Mouse (Mus musculus): Measurements from ENCODE around the gene Tbl3. TPM values are rescaled to one million over a fixed set of nuclear protein-coding genes. Genes with fewer than 3 reads are reported as not detected.

The Tbl3 gene
- total RNA-seq (2012; rRNA removed) (102 and 103 TPM in 2 replicates), polyA plus RNA-seq (2012; ENCODE audit: insufficient read depth in 1 of 2, insufficient read length in 2 of 2, low read depth in 1 of 2, low replicate concordance in 2 of 2, missing spikeins in 1 of 2) (100 to 1,000 TPM in 1 of 2 experiments, not detected in 1; 111 TPM)

DNA sequence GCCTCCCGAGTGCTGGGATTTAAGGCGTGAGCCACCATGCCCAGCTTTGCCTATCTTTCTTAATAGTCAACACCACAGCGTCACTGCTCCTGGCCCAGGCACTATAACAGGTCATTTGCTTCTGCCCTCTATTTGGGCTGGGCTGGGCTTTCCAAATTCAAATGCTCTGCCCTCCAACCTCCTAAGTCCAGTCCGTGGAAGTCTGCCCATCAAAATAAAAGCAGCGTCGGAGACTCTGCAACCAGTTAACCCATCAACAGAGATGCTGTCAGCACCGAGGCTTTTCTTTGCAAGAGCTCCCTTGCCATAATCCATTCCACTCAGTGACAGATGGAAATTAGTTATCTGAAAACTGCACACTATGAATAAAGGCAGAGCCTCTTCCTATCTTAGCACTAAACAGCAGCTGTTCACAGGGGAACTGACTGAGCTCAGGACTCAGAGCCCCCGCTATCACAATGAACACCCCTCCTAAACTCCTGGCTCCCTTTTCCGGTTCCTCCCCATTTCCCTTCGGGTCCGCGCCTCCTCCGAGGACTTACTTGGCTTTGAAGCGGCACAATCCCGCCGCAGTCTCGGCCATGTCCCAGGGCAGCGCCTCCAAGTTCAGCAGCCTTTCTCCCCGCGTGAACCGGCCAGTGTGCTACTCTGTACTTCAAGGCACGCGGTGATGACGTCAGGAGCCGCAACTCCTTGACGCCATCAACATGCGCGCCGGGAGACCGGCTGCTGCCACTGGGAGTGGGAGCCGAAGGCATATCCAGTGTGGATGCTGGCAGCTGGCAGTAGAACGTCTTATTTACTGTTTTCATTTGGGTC lies at the start of gene Tbl3:
Gene Tbl3 (minus strand): TSS at position 679 of the 819 bp plus-strand sequence.
- TF ChIP-seq TBP (IDR thresholded peaks at IDR 0.05; ENCODE audit: low read depth, low read length), result peak; percentile 79
- peak; percentile 92 for TF ChIP-seq HCFC1 (IDR thresholded peaks at IDR 0.05; ENCODE audit: low read depth, low read length)
- TF ChIP-seq GATA1 (IDR thresholded peaks at IDR 0.05; ENCODE audit: low read depth, low read length), result peak; percentile 79
- peak; percentile 79 for TF ChIP-seq ZMIZ1 (IDR thresholded peaks at IDR 0.05; ENCODE audit: low read depth, low read length)
- TF ChIP-seq CHD1 (IDR thresholded peaks at IDR 0.05; ENCODE audit: low read depth, low read length), result no peak
- TF ChIP-seq TAL1 (IDR thresholded peaks at IDR 0.05; ENCODE audit: low read length), result peak; percentile 87
- peak; percentile 42 for TF ChIP-seq ELF1 (IDR thresholded peaks at IDR 0.05; ENCODE audit: low read depth, low read length)
- TF ChIP-seq E2F4 (IDR thresholded peaks at IDR 0.05; ENCODE audit: borderline replicate concordance, low read depth, low read length), result no peak
- TF ChIP-seq MAX (IDR thresholded peaks at IDR 0.05; ENCODE audit: low read length), result peak; percentile 89
- peak; percentile 70 for TF ChIP-seq ETS1 (IDR thresholded peaks at IDR 0.05; ENCODE audit: low read depth, low read length)
- peak; percentile 98 for TF ChIP-seq MXI1 (IDR thresholded peaks at IDR 0.05; ENCODE audit: low read depth, low read length)
- TF ChIP-seq MAZ (IDR thresholded peaks at IDR 0.05; ENCODE audit: low read depth, low read length), result peak; percentile 70; the same call in 1 of the 2 replicates
- no peak for TF ChIP-seq ZNF384 (IDR thresholded peaks at IDR 0.05; ENCODE audit: low read depth, low read length)
- TF ChIP-seq POLR2AphosphoS2 (IDR thresholded peaks at IDR 0.05; ENCODE audit: low read length), result peak; percentile 87
- TF ChIP-seq RCOR1 (IDR thresholded peaks at IDR 0.05; ENCODE audit: low read depth, low read length), result peak; percentile 59; the same call in 1 of the 2 replicates
- peak; percentile 68 to 89; a peak in 3 of 4 replicates for TF ChIP-seq POLR2A (IDR thresholded peaks at IDR 0.05; ENCODE audit: control insufficient read depth in 1 of 2, insufficient read depth in 1 of 2, low read depth in 1 of 2, low read length in 2 of 2, poor library complexity in 1 of 2)
- no peak for TF ChIP-seq RAD21 (IDR thresholded peaks at IDR 0.05; ENCODE audit: low read depth, low read length)
- peak; percentile 72 for TF ChIP-seq TCF12 (IDR thresholded peaks at IDR 0.05; ENCODE audit: low read depth, low read length)
- TF ChIP-seq GABPA (IDR thresholded peaks at IDR 0.05; ENCODE audit: low read depth, low read length), result peak; percentile 50; the same call in 1 of the 2 replicates
- peak; percentile 26; the same call in 1 of the 2 replicates for TF ChIP-seq MYB (IDR thresholded peaks at IDR 0.05; ENCODE audit: low read depth, low read length)
- no peak for TF ChIP-seq ZKSCAN1 (IDR thresholded peaks at IDR 0.05; ENCODE audit: low read depth, low read length)
- TF ChIP-seq NRF1 (IDR thresholded peaks at IDR 0.05; ENCODE audit: insufficient read depth, low read depth, low read length, poor library complexity, severe bottlenecking), result peak; percentile 47; the same call in 1 of the 2 replicates
- TF ChIP-seq SMC3 (IDR thresholded peaks at IDR 0.05; ENCODE audit: low read depth, low read length), result no peak
- 0 out of 2 replicates have a peak, but pooled peaks have one; percentile 7 for TF ChIP-seq BHLHE40 (IDR thresholded peaks at IDR 0.05; ENCODE audit: borderline replicate concordance, low read depth, low read length)
- TF ChIP-seq EP300 (IDR thresholded peaks at IDR 0.05; ENCODE audit: low read depth in 1 of 2, low read length in 2 of 2), result peak; percentile 72 to 78
- peak; percentile 97 for TF ChIP-seq SIN3A (IDR thresholded peaks at IDR 0.05; ENCODE audit: low read length)
- peak; percentile 69 for TF ChIP-seq MYC (IDR thresholded peaks at IDR 0.05; ENCODE audit: low read depth, low read length)
- TF ChIP-seq NELFE (IDR thresholded peaks at IDR 0.05; ENCODE audit: low read depth, low read length), result peak; percentile 96
- Histone ChIP-seq H3K4me1 (ENCODE audit: control insufficient read depth in 1 of 2, insufficient read depth in 2 of 2, low read length in 2 of 2) (peaks cover 0 to 2% of the 10 kb centered on the region in 2 experiments; a peak in 1 of 4 replicates), H3K27me3 (ENCODE audit: control insufficient read depth in 1 of 2, insufficient read depth in 2 of 2, low read length in 2 of 2) (no peaks in the 10 kb centered on the region), H3K36me3 (ENCODE audit: control insufficient read depth in 1 of 2, insufficient read depth in 2 of 2, low read length in 2 of 2) (peaks cover 0 to 5% of the 10 kb centered on the region in 2 experiments; a peak in 2 of 4 replicates), H3K79me2 (ENCODE audit: control insufficient read depth, insufficient read depth, low read length, poor library complexity) (peaks cover 7% of the 10 kb centered on the region), H3K27ac (ENCODE audit: control insufficient read depth, low read depth, low read length) (peak within 1 kb of the TSS; percentile 88), H3K4me3 (ENCODE audit: control insufficient read depth in 1 of 2, insufficient read depth in 1 of 2, low read depth in 2 of 2, low read length in 2 of 2) (peak within 1 kb of the TSS; percentile 89 to 100), H3K9me3 (replicated peaks; ENCODE audit: insufficient read depth, low read length) (no peaks in the 10 kb centered on the region), H3K9ac (ENCODE audit: control insufficient read depth, low read depth, low read length, poor library complexity, severe bottlenecking) (peak within 1 kb of the TSS; percentile 85)
- peak; percentile 96 for DNase-seq (ENCODE audit: low read depth, low spot score)

All from MEL (cell line).